Mouse (Mus musculus) right cerebral cortex, adult 18-20 months (tissue): Measurements from ENCODE around the gene Mctp2.

Source experiments
- DNase-seq: peaks from one replicate; pipeline ENCODE4 v3.0.0; 2022; ENCODE audit warnings: mixed read lengths

Gene Mctp2

GRCm38 (mm10) chr7:72306382-72306841 lies at the start of gene Mctp2:
TSS of gene Mctp2 (minus strand) at chr7:72306608.
- DNase-seq, result peak; percentile 59

GRCm38 (mm10) chr7:72345901-72346300 lies 39.5 kb upstream of the Mctp2 start:
- no peak for DNase-seq

GRCm38 (mm10) chr7:72343751-72344150 lies 37.3 kb upstream of the Mctp2 start:
- DNase-seq, result no peak

GRCm38 (mm10) chr7:72342822-72343221 lies 36.4 kb upstream of the Mctp2 start:
- no peak for DNase-seq

- no peak for DNase-seq
These were observed 19.6 kb upstream of the Mctp2 start for GRCm38 (mm10) chr7:72325961-72326360.

GRCm38 (mm10) chr7:72320906-72321305 lies 14.5 kb upstream of the Mctp2 start:
- DNase-seq, result no peak

- DNase-seq, result no peak
These were observed 14.0 kb upstream of the Mctp2 start for GRCm38 (mm10) chr7:72320441-72320840.

GRCm38 (mm10) chr7:72314395-72315060 lies 8.1 kb upstream of the Mctp2 start:
- DNase-seq, result no peak

- DNase-seq, result no peak
These were observed 7.5 kb upstream of the Mctp2 start for GRCm38 (mm10) chr7:72313908-72314307.

GRCm38 (mm10) chr7:72311582-72311981 lies 5.2 kb upstream of the Mctp2 start:
- no peak for DNase-seq

- DNase-seq, result no peak
These were observed 1.7 kb upstream of the Mctp2 start for GRCm38 (mm10) chr7:72308078-72308477.

- DNase-seq, result no peak
These were observed 439 bp upstream of the Mctp2 start for GRCm38 (mm10) chr7:72306847-72307246.

GRCm38 (mm10) chr7:72305971-72306370 lies 437 bp downstream of the Mctp2 start:
- no peak for DNase-seq

GRCm38 (mm10) chr7:72301667-72302066 lies 4.7 kb downstream of the Mctp2 start:
- DNase-seq, result no peak

- no peak for DNase-seq
These were observed 6.7 kb downstream of the Mctp2 start for GRCm38 (mm10) chr7:72299726-72300125.

- no peak for DNase-seq
These were observed 9.4 kb downstream of the Mctp2 start for GRCm38 (mm10) chr7:72297013-72297412.

- DNase-seq, result no peak
These were observed 10.2 kb downstream of the Mctp2 start for GRCm38 (mm10) chr7:72296171-72296570.

- DNase-seq, result no peak
These were observed 11.5 kb downstream of the Mctp2 start for GRCm38 (mm10) chr7:72294886-72295285.

- no peak for DNase-seq
These were observed 12.4 kb downstream of the Mctp2 start for GRCm38 (mm10) chr7:72293784-72294538.

- DNase-seq, result no peak
These were observed 14.0 kb downstream of the Mctp2 start for GRCm38 (mm10) chr7:72292232-72292913.

GRCm38 (mm10) chr7:72280721-72281120 lies 25.7 kb downstream of the Mctp2 start:
- no peak for DNase-seq

- DNase-seq, result no peak
These were observed 28.0 kb downstream of the Mctp2 start for GRCm38 (mm10) chr7:72278412-72278811.

GRCm38 (mm10) chr7:72275513-72275912 lies 30.9 kb downstream of the Mctp2 start:
- no peak for DNase-seq

- DNase-seq, result no peak
These were observed 34.9 kb downstream of the Mctp2 start for GRCm38 (mm10) chr7:72271546-72271945.
